Mouse (Mus musculus) bone marrow, adult 2 months (tissue): ENCODE measurements around the gene Pianp.

Experiments used
- CTCF ChIP-seq: fragments of 200-500 bp; IDR thresholded peaks from 2 replicates; pipeline ENCODE4 v1.5.1; 2011; ENCODE audit warnings: low read length, control low read depth; ENCODE audit not compliant: control insufficient read depth, insufficient read depth
- POLR2A ChIP-seq: fragments of 200-500 bp; IDR thresholded peaks from 2 replicates; pipeline ENCODE4 v1.6.1; 2011; ENCODE audit warnings: low read depth, mild to moderate bottlenecking, control low read depth, low read length, borderline replicate concordance; ENCODE audit not compliant: control insufficient read depth

DNA sequence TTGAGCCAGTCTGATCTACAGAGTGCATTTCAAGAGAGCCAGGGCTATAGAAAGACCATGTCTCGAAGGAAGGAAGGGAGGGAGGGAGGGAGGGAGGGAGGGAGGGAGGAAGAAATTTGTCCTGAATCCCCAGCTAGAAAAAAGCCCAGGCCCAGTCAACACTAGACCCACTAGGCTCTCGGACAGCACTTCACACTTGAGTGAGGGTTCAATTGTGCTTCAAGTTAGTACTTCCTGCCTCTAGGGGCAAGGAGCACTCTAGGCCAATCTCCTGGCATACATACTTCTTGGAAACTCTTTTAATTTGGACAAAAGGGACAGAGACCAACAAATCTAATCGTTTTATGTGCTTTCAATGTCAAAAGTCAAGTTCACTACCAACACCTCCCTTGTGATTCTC lies 38.4 kb upstream of the Pianp start:
- TF ChIP-seq CTCF = no peak
- TF ChIP-seq POLR2A = no peak
